Mouse (Mus musculus) cerebellum, adult 2 months (tissue): ENCODE results near the gene Vax1.

Experiments
- CTCF ChIP-seq: fragments of 200-500 bp; IDR thresholded peaks from 2 replicates; pipeline ENCODE4 v1.5.1; 2011; ENCODE audit warnings: low read depth, mild to moderate bottlenecking, control low read depth, low read length, moderate library complexity, borderline replicate concordance; ENCODE audit not compliant: insufficient read depth
- POLR2A ChIP-seq: fragments of 200-500 bp; IDR thresholded peaks from 2 replicates; pipeline ENCODE4 v1.6.1; 2011; ENCODE audit warnings: low read length, control low read depth, borderline replicate concordance; ENCODE audit not compliant: insufficient read depth

GRCm38 (mm10) chr19:59188981-59189380, 19.1 kb upstream of the Vax1 start:
- TF ChIP-seq POLR2A (no peak), CTCF (no peak)
